21 mouse cellular contexts compared by ENCODE assay signal in genomic region chr3:115961311-115962027, GRCm38 (mm10). TPM values are rescaled to one million over a fixed set of nuclear protein-coding genes. Genes with fewer than 3 reads are reported as not detected.
A peak's percentile ranks its signal among the peaks of the same experiment; 100 is the strongest.
DNase-seq lines count a peak whose midpoint lies in the region; ATAC-seq lines count a peak whose summit lies in the region.
"Had no signal": no experiment of that assay in that cellular context is flagged by ENCODE, and none has a peak within 500 bp of the region (broad histone marks: within the 10 kb centered on the region; RNA-seq: fewer than 3 reads in every experiment).

No protein-coding gene starts in this region.

- peaks cover 42% of the 10 kb centered on the region for H3K36me3 ChIP-seq in forebrain, embryonic 10.5 days (replicated peaks)
- peaks cover 23% of the 10 kb centered on the region for H3K36me3 ChIP-seq in forebrain, embryonic 12.5 days (replicated peaks)
- no peaks in the 10 kb centered on the region; the same call in 1 of the 2 replicates for H3K36me3 ChIP-seq in embryonic facial prominence, embryonic 11.5 days (replicated peaks; ENCODE audit: control insufficient read depth, insufficient read depth, low read depth, low read length)
- H3K36me3 ChIP-seq in limb, embryonic 10.5 days: peaks cover 36% of the 10 kb centered on the region

- H3K9ac ChIP-seq in forebrain, embryonic 12.5 days: no peak overlapping the region
- no peak overlapping the region for H3K9ac ChIP-seq in embryonic facial prominence, embryonic 11.5 days (replicated peaks; ENCODE audit: low read length)
- H3K9ac ChIP-seq: liver, embryonic 13.5 days; midbrain, embryonic 13.5 days; stomach, embryonic 15.5 days had no signal

- H3K4me2 ChIP-seq in forebrain, embryonic 12.5 days: no peak overlapping the region
- H3K4me2 ChIP-seq in embryonic facial prominence, embryonic 11.5 days (ENCODE audit: low read depth, low read length): no peak overlapping the region
- H3K4me2 ChIP-seq: heart, embryonic 11.5 days; liver, embryonic 13.5 days; midbrain, embryonic 13.5 days; stomach, embryonic 15.5 days had no signal

- H3K4me1 ChIP-seq in forebrain, embryonic 10.5 days: peaks cover 42% of the 10 kb centered on the region
- no peaks in the 10 kb centered on the region for H3K4me1 ChIP-seq in forebrain, embryonic 12.5 days
- no peaks in the 10 kb centered on the region for H3K4me1 ChIP-seq in embryonic facial prominence, embryonic 11.5 days (ENCODE audit: control insufficient read depth, insufficient read depth, low read length)
- H3K4me1 ChIP-seq in limb, embryonic 10.5 days: peaks cover 5% of the 10 kb centered on the region; the same call in 1 of the 2 replicates
- H3K4me1 ChIP-seq: liver, embryonic 13.5 days; midbrain, embryonic 13.5 days; stomach, embryonic 15.5 days had no signal

- no peak for ATAC-seq in forebrain, embryonic 12.5 days (ENCODE audit: low FRiP score)
- ATAC-seq in embryonic facial prominence, embryonic 11.5 days (replicated peaks; ENCODE audit: insufficient number of reproducible peaks, low FRiP score, low TSS enrichment, low read depth): no peak
- ATAC-seq: activated CD4-positive, CD25-positive, alpha-beta regulatory T cell, adult 4 months; hindbrain, embryonic 16.5 days; midbrain, embryonic 13.5 days had no signal

- no peaks in the 10 kb centered on the region; the same call in 1 of the 2 replicates for H3K9me3 ChIP-seq in forebrain, embryonic 10.5 days
- H3K9me3 ChIP-seq in forebrain, embryonic 12.5 days: no peaks in the 10 kb centered on the region
- no peaks in the 10 kb centered on the region for H3K9me3 ChIP-seq in embryonic facial prominence, embryonic 11.5 days (replicated peaks; ENCODE audit: control insufficient read depth, low read length)
- no peaks in the 10 kb centered on the region for H3K9me3 ChIP-seq in limb, embryonic 10.5 days (replicated peaks)
- H3K9me3 ChIP-seq: liver, embryonic 13.5 days; midbrain, embryonic 13.5 days; stomach, embryonic 15.5 days had no signal

- H3K4me3 ChIP-seq in forebrain, embryonic 10.5 days: no peak overlapping the region
- no peak overlapping the region for H3K4me3 ChIP-seq in forebrain, embryonic 12.5 days (replicated peaks)
- no peak overlapping the region for H3K4me3 ChIP-seq in embryonic facial prominence, embryonic 11.5 days (ENCODE audit: low read depth, low read length)
- H3K4me3 ChIP-seq in limb, embryonic 10.5 days: no peak overlapping the region
- H3K4me3 ChIP-seq: left cerebral cortex, adult 2 months; liver, embryonic 13.5 days; midbrain, embryonic 13.5 days; stomach, embryonic 15.5 days had no signal

- no peaks in the 10 kb centered on the region for H3K27me3 ChIP-seq in forebrain, embryonic 10.5 days (ENCODE audit: poor library complexity, severe bottlenecking)
- no peaks in the 10 kb centered on the region for H3K27me3 ChIP-seq in forebrain, embryonic 12.5 days
- no peaks in the 10 kb centered on the region for H3K27me3 ChIP-seq in embryonic facial prominence, embryonic 11.5 days (ENCODE audit: control insufficient read depth, insufficient read depth, low read length)
- no peaks in the 10 kb centered on the region for H3K27me3 ChIP-seq in limb, embryonic 10.5 days (ENCODE audit: low read depth, poor library complexity, severe bottlenecking)
- H3K27me3 ChIP-seq: liver, embryonic 13.5 days; midbrain, embryonic 13.5 days; Patski; stomach, embryonic 15.5 days had no signal

- peak overlapping the region; percentile 76 for H3K27ac ChIP-seq in forebrain, embryonic 10.5 days
- H3K27ac ChIP-seq in forebrain, embryonic 12.5 days: no peak overlapping the region
- no peak overlapping the region for H3K27ac ChIP-seq in embryonic facial prominence, embryonic 11.5 days (replicated peaks; ENCODE audit: low read depth, low read length)
- peak overlapping the region; percentile 26; the same call in 1 of the 2 replicates for H3K27ac ChIP-seq in limb, embryonic 10.5 days
- H3K27ac ChIP-seq: kidney, postnatal 0 days; left cerebral cortex, adult 2 months; liver, embryonic 13.5 days; midbrain, embryonic 13.5 days; stomach, embryonic 15.5 days had no signal

- WGBS in forebrain, embryonic 10.5 days: 73% methylated on average over 11 of the region's 11 CpGs
- 62% methylated on average over 11 of the region's 11 CpGs for WGBS in forebrain, embryonic 12.5 days
- 56% methylated on average over 11 of the region's 11 CpGs for WGBS in embryonic facial prominence, embryonic 11.5 days
- 88% methylated on average over 11 of the region's 11 CpGs for WGBS in limb, embryonic 10.5 days

- DNase-seq in forebrain, embryonic 10.5 days (ENCODE audit: extremely low spot score, low spot score): no peak
- DNase-seq in embryonic facial prominence, embryonic 11.5 days (ENCODE audit: low spot score): peak; percentile 34
- no peak for DNase-seq in limb, embryonic 10.5 days (ENCODE audit: low spot score)
- peak; percentile 49 for DNase-seq in retina, postnatal 1 day
- DNase-seq in frontal cortex, postnatal 14 days (ENCODE audit: low spot score in 2 of 2): no peak
- DNase-seq in adrenal gland, postnatal 14 days: no peak
- DNase-seq in cerebellum, adult 9-10 months: no peak
- DNase-seq: adrenal gland, postnatal 36 days; cerebellum, adult 2 months; kidney, adult 11 months; liver, embryonic 13.5 days; right cerebral cortex, adult 18-20 months had no signal

RNA-seq across cellular contexts. Expression of gene Slc30a7, which starts 45.7 kb away (rescaled TPM):
- polyA plus RNA-seq in forebrain, embryonic 10.5 days (2016; fragmentation: Nextera tagmentation; extraction: Ambion mirVana): 24.4 and 26.3 TPM in 2 replicates
- 20.3 and 24.2 TPM in 2 replicates for polyA plus RNA-seq in forebrain, embryonic 12.5 days (2016; fragmentation: Nextera tagmentation; extraction: Ambion mirVana)
- 31.7 and 35.8 TPM in 2 replicates for polyA plus RNA-seq in embryonic facial prominence, embryonic 11.5 days (2014; fragmentation: Nextera tagmentation; extraction: Ambion mirVana)
- polyA plus RNA-seq in limb, embryonic 10.5 days (2016; fragmentation: Nextera tagmentation; extraction: Ambion mirVana): 27.9 and 29.5 TPM in 2 replicates
- total RNA-seq in adrenal gland, postnatal 14 days (2021): 30.7 and 41.3 TPM in 2 replicates

RNA-seq across cellular contexts. Expression of gene Extl2, which starts 45.8 kb away (rescaled TPM):
- 20.2 and 23.3 TPM in 2 replicates for polyA plus RNA-seq in forebrain, embryonic 10.5 days (2016; fragmentation: Nextera tagmentation; extraction: Ambion mirVana)
- 22.0 and 22.4 TPM in 2 replicates for polyA plus RNA-seq in forebrain, embryonic 12.5 days (2016; fragmentation: Nextera tagmentation; extraction: Ambion mirVana)
- polyA plus RNA-seq in embryonic facial prominence, embryonic 11.5 days (2014; fragmentation: Nextera tagmentation; extraction: Ambion mirVana): 24.0 and 24.5 TPM in 2 replicates
- polyA plus RNA-seq in limb, embryonic 10.5 days (2016; fragmentation: Nextera tagmentation; extraction: Ambion mirVana): 16.2 and 17.4 TPM in 2 replicates
- total RNA-seq in adrenal gland, postnatal 14 days (2021): 17.8 and 20.9 TPM in 2 replicates

Comparison
In these comparisons a context has a peak if more than half of its experiments do, and no peak if none do; other contexts are left out.
1. H3K27ac ChIP-seq: peak in forebrain, embryonic 10.5 days (single experiment) and limb, embryonic 10.5 days (single experiment); none in forebrain, embryonic 12.5 days (single experiment) and embryonic facial prominence, embryonic 11.5 days (single experiment).
2. DNase-seq: peak in embryonic facial prominence, embryonic 11.5 days (single experiment) and retina, postnatal 1 day (single experiment); none in forebrain, embryonic 10.5 days (single experiment), limb, embryonic 10.5 days (single experiment), frontal cortex, postnatal 14 days (0 of 2), adrenal gland, postnatal 14 days (single experiment) and cerebellum, adult 9-10 months (single experiment).